14 mouse cellular contexts compared by ENCODE assay signal in the genomic region with DNA sequence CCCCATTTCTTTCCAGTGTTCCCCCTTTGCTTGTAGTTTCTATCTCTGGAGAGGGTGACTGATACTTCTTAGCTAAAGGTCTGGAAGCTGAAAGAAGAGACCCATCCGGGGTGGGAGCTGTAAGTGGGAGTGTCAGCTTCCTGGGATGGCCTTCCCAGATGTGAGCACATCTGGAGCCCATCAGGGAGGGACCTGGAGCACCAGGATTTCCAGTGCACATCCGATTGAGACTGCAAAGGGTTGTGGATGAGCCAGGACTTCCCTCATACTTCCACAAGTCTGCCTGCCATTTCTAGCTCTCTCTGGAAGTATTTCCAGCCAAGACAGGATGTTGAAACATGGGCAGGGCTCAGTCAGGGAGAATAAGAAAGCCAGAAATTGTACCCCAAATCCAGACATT. TPM values are rescaled to one million over a fixed set of nuclear protein-coding genes. Genes with fewer than 3 reads are reported as not detected.
DNase-seq lines count a peak whose midpoint lies in the region; ATAC-seq and TF ChIP-seq lines count a peak whose summit lies in the region.
"Had no signal": no experiment of that assay in that cellular context is flagged by ENCODE, and none has a peak within 500 bp of the region (broad histone marks: within the 10 kb centered on the region; RNA-seq: fewer than 3 reads in every experiment).

No protein-coding gene starts in this region.

- H3K9ac ChIP-seq in kidney, postnatal 0 days (ENCODE audit: low read depth, low read length), result no peak overlapping the region
- no peak overlapping the region for H3K9ac ChIP-seq in kidney, embryonic 14.5 days (ENCODE audit: low read depth, low read length)
- H3K9ac ChIP-seq: hindbrain, embryonic 15.5 days had no signal

- TF ChIP-seq CTCF in kidney, postnatal 0 days (IDR thresholded peaks at IDR 0.05; ENCODE audit: low read depth), result no peak

- H3K36me3 ChIP-seq in kidney, postnatal 0 days (ENCODE audit: insufficient read depth, low read length), result no peaks in the 10 kb centered on the region
- H3K36me3 ChIP-seq in kidney, embryonic 14.5 days (ENCODE audit: control insufficient read depth, insufficient read depth, low read length), result no peaks in the 10 kb centered on the region
- no peaks in the 10 kb centered on the region for H3K36me3 ChIP-seq in embryonic facial prominence, embryonic 10.5 days (replicated peaks)
- no peaks in the 10 kb centered on the region for H3K36me3 ChIP-seq in heart, embryonic 10.5 days
- no peaks in the 10 kb centered on the region for H3K36me3 ChIP-seq in forebrain, embryonic 10.5 days (replicated peaks)
- H3K36me3 ChIP-seq: hindbrain, embryonic 15.5 days had no signal

- H3K4me3 ChIP-seq in kidney, postnatal 0 days (replicated peaks; ENCODE audit: low read depth, low read length), result no peak overlapping the region
- no peak overlapping the region for H3K4me3 ChIP-seq in kidney, embryonic 14.5 days (ENCODE audit: low read length)
- no peak overlapping the region for H3K4me3 ChIP-seq in embryonic facial prominence, embryonic 10.5 days
- H3K4me3 ChIP-seq in heart, embryonic 10.5 days, result no peak overlapping the region
- H3K4me3 ChIP-seq in forebrain, embryonic 10.5 days, result no peak overlapping the region
- H3K4me3 ChIP-seq: hindbrain, embryonic 15.5 days had no signal

- no peaks in the 10 kb centered on the region for H3K4me1 ChIP-seq in kidney, postnatal 0 days (replicated peaks; ENCODE audit: insufficient read depth, low read length)
- H3K4me1 ChIP-seq in kidney, embryonic 14.5 days (ENCODE audit: control insufficient read depth, insufficient read depth, low read length), result peaks cover 12% of the 10 kb centered on the region; the same call in 1 of the 2 replicates
- peaks cover 38% of the 10 kb centered on the region for H3K4me1 ChIP-seq in embryonic facial prominence, embryonic 10.5 days
- peaks cover 51% of the 10 kb centered on the region for H3K4me1 ChIP-seq in heart, embryonic 10.5 days
- H3K4me1 ChIP-seq in forebrain, embryonic 10.5 days, result peaks cover 26% of the 10 kb centered on the region

- no peak overlapping the region for H3K4me2 ChIP-seq in kidney, postnatal 0 days (ENCODE audit: low read length)
- H3K4me2 ChIP-seq in kidney, embryonic 14.5 days (replicated peaks; ENCODE audit: low read depth, low read length), result no peak overlapping the region
- H3K4me2 ChIP-seq: hindbrain, embryonic 15.5 days had no signal

- H3K27me3 ChIP-seq in kidney, postnatal 0 days (ENCODE audit: insufficient read depth, low read length), result no peaks in the 10 kb centered on the region
- H3K27me3 ChIP-seq in kidney, embryonic 14.5 days (ENCODE audit: control insufficient read depth, insufficient read depth, low read length), result no peaks in the 10 kb centered on the region
- no peaks in the 10 kb centered on the region for H3K27me3 ChIP-seq in embryonic facial prominence, embryonic 10.5 days (replicated peaks; ENCODE audit: low read depth, poor library complexity, severe bottlenecking)
- H3K27me3 ChIP-seq in heart, embryonic 10.5 days (ENCODE audit: insufficient read depth, poor library complexity, severe bottlenecking), result no peaks in the 10 kb centered on the region
- no peaks in the 10 kb centered on the region for H3K27me3 ChIP-seq in forebrain, embryonic 10.5 days (ENCODE audit: poor library complexity, severe bottlenecking)
- H3K27me3 ChIP-seq: CH12.LX; hindbrain, embryonic 15.5 days had no signal

- DNase-seq in kidney, postnatal 0 days (ENCODE audit: low spot score), result peak; percentile 60
- DNase-seq in embryonic facial prominence, embryonic 10.5 days (ENCODE audit: low spot score), result peak; percentile 38
- DNase-seq in heart, embryonic 10.5 days (ENCODE audit: low spot score), result peak; percentile 46
- peak; percentile 37 for DNase-seq in mesoderm, embryonic 11.5 days (ENCODE audit: low read depth, low spot score)
- DNase-seq in forebrain, embryonic 10.5 days (ENCODE audit: extremely low spot score, low spot score), result no peak
- DNase-seq: adrenal gland, postnatal 14 days had no signal

- no peak for ATAC-seq in kidney, postnatal 0 days (replicated peaks; ENCODE audit: low FRiP score, low read depth)
- ATAC-seq in kidney, embryonic 14.5 days (ENCODE audit: low FRiP score, low TSS enrichment), result no peak; the same call in 1 of the 2 replicates
- no peak for ATAC-seq in erythroblast, adult 5-6 weeks (replicated peaks; ENCODE audit: low FRiP score, poor library complexity, severe bottlenecking)

- 4% methylated on average over 2 of the region's 2 CpGs for WGBS in kidney, postnatal 0 days
- WGBS in kidney, embryonic 14.5 days, result 5% methylated on average over 2 of the region's 2 CpGs
- WGBS in embryonic facial prominence, embryonic 10.5 days, result 30% methylated on average over 2 of the region's 2 CpGs
- 22% methylated on average over 2 of the region's 2 CpGs for WGBS in heart, embryonic 10.5 days
- WGBS in forebrain, embryonic 10.5 days, result 42% methylated on average over 2 of the region's 2 CpGs

- H3K27ac ChIP-seq in kidney, postnatal 0 days, result no peak overlapping the region
- no peak overlapping the region for H3K27ac ChIP-seq in kidney, embryonic 14.5 days (ENCODE audit: low read depth, low read length)
- 0 out of 2 replicates have a peak overlapping the region, but pooled peaks have one; percentile 19 for H3K27ac ChIP-seq in embryonic facial prominence, embryonic 10.5 days (replicated peaks)
- 0 out of 2 replicates have a peak overlapping the region, but pooled peaks have one; percentile 29 for H3K27ac ChIP-seq in heart, embryonic 10.5 days
- H3K27ac ChIP-seq in forebrain, embryonic 10.5 days, result no peak overlapping the region
- H3K27ac ChIP-seq: hindbrain, embryonic 15.5 days had no signal

- no peaks in the 10 kb centered on the region for H3K9me3 ChIP-seq in kidney, postnatal 0 days (replicated peaks; ENCODE audit: low read length)
- H3K9me3 ChIP-seq in kidney, embryonic 14.5 days (ENCODE audit: control insufficient read depth, low read length), result no peaks in the 10 kb centered on the region
- H3K9me3 ChIP-seq in embryonic facial prominence, embryonic 10.5 days, result no peaks in the 10 kb centered on the region
- no peaks in the 10 kb centered on the region for H3K9me3 ChIP-seq in heart, embryonic 10.5 days
- no peaks in the 10 kb centered on the region for H3K9me3 ChIP-seq in forebrain, embryonic 10.5 days
- H3K9me3 ChIP-seq: hindbrain, embryonic 15.5 days had no signal

RNA-seq across cellular contexts. Expression of a gene that starts 4.6 kb away (rescaled TPM):
- 19.4 and 22.0 TPM in 2 replicates for polyA plus RNA-seq in kidney, postnatal 0 days (2015; fragmentation: Nextera tagmentation; extraction: Ambion mirVana)
- polyA plus RNA-seq in kidney, embryonic 14.5 days (2014; fragmentation: Nextera tagmentation; extraction: Ambion mirVana), result 19.6 and 37.4 TPM in 2 replicates
- 29.5 and 29.7 TPM in 2 replicates for polyA plus RNA-seq in embryonic facial prominence, embryonic 10.5 days (2016; fragmentation: Nextera tagmentation; extraction: Ambion mirVana)
- polyA plus RNA-seq in heart, embryonic 10.5 days (2016; fragmentation: Nextera tagmentation; extraction: Ambion mirVana), result 60.6 and 98.7 TPM in 2 replicates
- 2.5 and 7.9 TPM in 2 replicates for total RNA-seq in erythroblast, adult 5-6 weeks (2015; ENCODE audit: low replicate concordance)
- total RNA-seq in erythroblast, adult 5-6 weeks (2017; ENCODE audit: low replicate concordance), result 2.4 TPM in 2 replicates
- polyA plus RNA-seq in forebrain, embryonic 10.5 days (2016; fragmentation: Nextera tagmentation; extraction: Ambion mirVana), result 22.8 and 25.6 TPM in 2 replicates

RNA-seq across cellular contexts. Expression of a gene that starts 31.3 kb away (rescaled TPM):
- polyA plus RNA-seq in kidney, postnatal 0 days (2015; fragmentation: Nextera tagmentation; extraction: Ambion mirVana), result 11.3 and 11.8 TPM in 2 replicates
- 12.3 and 18.2 TPM in 2 replicates for polyA plus RNA-seq in kidney, embryonic 14.5 days (2014; fragmentation: Nextera tagmentation; extraction: Ambion mirVana)
- polyA plus RNA-seq in embryonic facial prominence, embryonic 10.5 days (2016; fragmentation: Nextera tagmentation; extraction: Ambion mirVana), result 22.1 and 22.7 TPM in 2 replicates
- polyA plus RNA-seq in heart, embryonic 10.5 days (2016; fragmentation: Nextera tagmentation; extraction: Ambion mirVana), result 8.9 and 15.8 TPM in 2 replicates
- 2.9 and 5.6 TPM in 2 replicates for total RNA-seq in erythroblast, adult 5-6 weeks (2015; ENCODE audit: low replicate concordance)
- 0.68 and 0.84 TPM in 2 replicates for total RNA-seq in erythroblast, adult 5-6 weeks (2017; ENCODE audit: low replicate concordance)
- 23.1 and 23.6 TPM in 2 replicates for polyA plus RNA-seq in forebrain, embryonic 10.5 days (2016; fragmentation: Nextera tagmentation; extraction: Ambion mirVana)

RNA-seq across cellular contexts. Expression of a gene that starts 59.1 kb away (rescaled TPM):
- polyA plus RNA-seq in kidney, postnatal 0 days (2015; fragmentation: Nextera tagmentation; extraction: Ambion mirVana), result not detected in 2 replicates
- not detected in 2 replicates for polyA plus RNA-seq in kidney, embryonic 14.5 days (2014; fragmentation: Nextera tagmentation; extraction: Ambion mirVana)
- not detected in 2 replicates for polyA plus RNA-seq in embryonic facial prominence, embryonic 10.5 days (2016; fragmentation: Nextera tagmentation; extraction: Ambion mirVana)
- polyA plus RNA-seq in heart, embryonic 10.5 days (2016; fragmentation: Nextera tagmentation; extraction: Ambion mirVana), result 3.9 and 21.8 TPM in 2 replicates
- 10.4 TPM in 1 of 2 replicates, not detected in the other for total RNA-seq in erythroblast, adult 5-6 weeks (2015; ENCODE audit: low replicate concordance)
- total RNA-seq in erythroblast, adult 5-6 weeks (2017; ENCODE audit: low replicate concordance), result not detected in 2 replicates
- not detected in 2 replicates for polyA plus RNA-seq in forebrain, embryonic 10.5 days (2016; fragmentation: Nextera tagmentation; extraction: Ambion mirVana)
- total RNA-seq: adrenal gland, postnatal 14 days; CH12.LX; midbrain, postnatal 0 days had no signal
- polyA plus RNA-seq: hindbrain, embryonic 15.5 days; limb, embryonic 11.5 days; midbrain, postnatal 0 days; small intestine, adult 2 months; thymus, postnatal 0 days had no signal

Comparison
In these comparisons a context has a peak if more than half of its experiments do, and no peak if none do; other contexts are left out.
1. H3K27ac ChIP-seq: peak in embryonic facial prominence, embryonic 10.5 days (single experiment) and heart, embryonic 10.5 days (single experiment); none in kidney, postnatal 0 days (single experiment), kidney, embryonic 14.5 days (single experiment) and forebrain, embryonic 10.5 days (single experiment).